Mouse (Mus musculus) intestine, postnatal 0 days (tissue): ENCODE measurements around the gene Dnajb3. TPM values are rescaled to one million over a fixed set of nuclear protein-coding genes. Genes with fewer than 3 reads are reported as not detected.
A peak's percentile ranks its signal among the peaks of the same experiment; 100 is the strongest.

ENCODE experiments used
- ATAC-seq: fragments of 200-750 bp; cut with Nextera tagmentation; 2 replicates; pipeline ENCODE4 v1.8.0; 2017; ENCODE audit warnings: mild to moderate bottlenecking, moderate TSS enrichment, moderate library complexity
- H3K27ac ChIP-seq: fragments of 300-500 bp; sonication (generic); 2 replicates; pipeline ENCODE4 v1.5.1; 2014; ENCODE audit warnings: mild to moderate bottlenecking, low read depth, low read length, moderate library complexity
- H3K27me3 ChIP-seq: fragments of 300-500 bp; sonication (generic); replicated peaks from 2 replicates; pipeline ENCODE4 v1.6.1; 2014; ENCODE audit warnings: low read length, mixed read lengths; ENCODE audit not compliant: control insufficient read depth, insufficient read depth
- H3K36me3 ChIP-seq: fragments of 300-500 bp; sonication (generic); 2 replicates; pipeline ENCODE4 v1.6.1; 2014; ENCODE audit warnings: mild to moderate bottlenecking, moderate library complexity; ENCODE audit not compliant: control insufficient read depth, insufficient read depth
- H3K4me1 ChIP-seq: fragments of 300-500 bp; sonication (generic); replicated peaks from 2 replicates; pipeline ENCODE4 v1.6.1; 2014; ENCODE audit warnings: antibody characterized with exemption, low read length, mixed read lengths; ENCODE audit not compliant: control insufficient read depth, insufficient read depth
- H3K4me2 ChIP-seq: fragments of 300-500 bp; sonication (generic); replicated peaks from 2 replicates; pipeline ENCODE4 v1.6.1; 2014; ENCODE audit warnings: low read depth, mild to moderate bottlenecking, moderate library complexity
- H3K4me3 ChIP-seq: fragments of 300-500 bp; sonication (generic); 2 replicates; pipeline ENCODE4 v1.5.1; 2014; ENCODE audit warnings: low read depth, low read length
- H3K9ac ChIP-seq: fragments of 300-500 bp; sonication (generic); 2 replicates; pipeline ENCODE4 v1.6.1; 2014; ENCODE audit warnings: mild to moderate bottlenecking, low read depth, low read length
- H3K9me3 ChIP-seq: fragments of 300-500 bp; sonication (generic); 2 replicates; pipeline ENCODE4 v1.6.1; 2016; ENCODE audit warnings: mixed run types; ENCODE audit not compliant: control insufficient read depth
- CTCF ChIP-seq: sonication (generic); IDR thresholded peaks from 2 replicates; pipeline ENCODE4 v1.5.1; 2016; ENCODE audit warnings: low read depth, mild to moderate bottlenecking, control low read depth, antibody characterized with exemption, moderate library complexity
- WGBS: fragments of 180-500 bp; shearing (Covaris S2); extraction: QIAGEN DNeasy Blood & Tissue Kit; methylation state at CpG from one replicate; pipeline ENCODE4 v1.1.7; 2014; 5-methylcytosine and 5-hydroxymethylcytosine counted together
- polyA plus RNA-seq: library from polyadenylated mRNA; unstranded; fragments of >200 nt; fragmentation: Nextera tagmentation; extraction: Ambion mirVana; gene quantifications from 2 replicates; pipeline ENCODE4 v1.2.1, GENCODE M21; 2015

Gene Dnajb3
- polyA plus RNA-seq, 1 experiment from 2014 or later = 11.5 TPM

DNA sequence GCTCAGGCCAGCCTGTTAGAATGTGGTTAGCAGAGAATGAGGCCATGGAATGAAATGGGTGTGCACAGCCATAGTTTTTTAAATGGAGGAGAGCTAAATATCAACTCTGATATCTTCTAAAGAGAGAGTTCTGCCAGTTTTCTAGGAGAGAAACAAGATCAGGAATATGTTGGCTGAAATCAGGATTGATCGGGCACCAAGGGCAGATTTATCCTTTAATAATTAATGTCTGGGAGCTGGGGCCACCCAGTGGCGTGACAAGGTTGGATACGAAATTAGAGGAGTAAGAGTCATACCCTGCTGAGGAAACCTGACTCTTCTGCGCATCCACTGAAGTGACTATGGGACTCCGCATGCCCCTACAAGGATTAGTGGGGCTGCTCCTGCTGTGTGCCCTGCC is 39.9 kb downstream of the Dnajb3 start, which contains the start of gene Ugt1a5:
TSS of gene Ugt1a5 (plus strand) at position 302 of the 400 bp plus-strand sequence.
- ATAC-seq = no peak
- Histone ChIP-seq H3K27me3 (no peaks in the 10 kb centered on the region), H3K4me3 (no peak within 1 kb of the TSS), H3K9ac (no peak within 1 kb of the TSS), H3K4me2 (no peak within 1 kb of the TSS), H3K4me1 (no peaks in the 10 kb centered on the region), H3K9me3 (no peaks in the 10 kb centered on the region; the same call in 1 of the 2 replicates), H3K36me3 (no peaks in the 10 kb centered on the region), H3K27ac (no peak within 1 kb of the TSS)
- WGBS = 78% methylated on average over 5 of the region's 5 CpGs
- no peak for TF ChIP-seq CTCF

DNA sequence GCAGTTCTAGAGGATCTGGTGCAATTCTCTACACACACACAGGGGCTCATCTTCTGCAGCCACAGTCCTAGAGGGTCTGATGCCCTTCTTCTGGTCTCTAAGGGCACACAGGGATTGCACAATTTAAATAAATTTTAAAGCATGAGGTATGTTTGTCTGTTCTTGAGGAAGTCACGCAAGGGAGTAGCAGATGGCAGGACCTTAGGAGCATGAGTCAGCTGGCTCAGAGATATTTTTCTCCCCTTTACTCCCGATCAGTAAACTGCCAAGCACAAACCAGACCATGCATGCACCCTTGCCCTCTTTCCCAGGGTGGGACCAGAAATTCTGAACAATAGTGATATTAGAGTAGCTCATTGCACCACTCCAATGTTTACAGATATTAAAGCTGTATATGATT is 47.2 kb downstream of the Dnajb3 start:
- H3K4me3 ChIP-seq = no peak overlapping the region
- TF ChIP-seq CTCF = no peak
- H3K36me3 ChIP-seq = no peaks in the 10 kb centered on the region
- H3K9ac ChIP-seq = no peak overlapping the region
- no peak overlapping the region for H3K27ac ChIP-seq
- H3K4me1 ChIP-seq = no peaks in the 10 kb centered on the region
- 24% methylated on average over 2 of the region's 2 CpGs for WGBS
- no peak overlapping the region for H3K4me2 ChIP-seq
- H3K27me3 ChIP-seq = no peaks in the 10 kb centered on the region
- ATAC-seq = peak; percentile 31
- H3K9me3 ChIP-seq = no peaks in the 10 kb centered on the region

Other genes starting within 250 kb of the Dnajb3 start
- 12.3 and 14.0 TPM in 2 replicates for gene Usp40, start 197.2 kb downstream of the Dnajb3 start, polyA plus RNA-seq
- 0.05 and 0.22 TPM in 2 replicates for gene Ugt1a10, start 150.4 kb downstream of the Dnajb3 start, polyA plus RNA-seq
- 38.4 and 50.6 TPM in 2 replicates for gene Ugt1a9, start 135.0 kb downstream of the Dnajb3 start, polyA plus RNA-seq
- 0.05 and 0.08 TPM in 2 replicates for gene Ugt1a8, start 118.0 kb downstream of the Dnajb3 start, polyA plus RNA-seq
- gene Ugt1a7c, start 110.7 kb downstream of the Dnajb3 start, polyA plus RNA-seq = 57.4 and 60.9 TPM in 2 replicates
- 0.35 and 0.58 TPM in 2 replicates for gene Ugt1a6b, start 102.5 kb downstream of the Dnajb3 start, polyA plus RNA-seq
- gene Ugt1a6a, start 71.0 kb downstream of the Dnajb3 start, polyA plus RNA-seq = 5.7 and 5.8 TPM in 2 replicates
- gene Ugt1a5, start 39.8 kb downstream of the Dnajb3 start, polyA plus RNA-seq = not detected in 2 replicates
- gene Ugt1a2, start 5.2 kb downstream of the Dnajb3 start, polyA plus RNA-seq = 0.05 and 0.16 TPM in 2 replicates
- 80.7 and 84.0 TPM in 2 replicates for gene Ugt1a1, start 6.2 kb upstream of the Dnajb3 start, polyA plus RNA-seq
- 0.29 and 0.94 TPM in 2 replicates for gene Mroh2a, start 21.2 kb upstream of the Dnajb3 start, polyA plus RNA-seq
- gene Hjurp, start 71.9 kb upstream of the Dnajb3 start, polyA plus RNA-seq = 29.1 and 30.8 TPM in 2 replicates
- not detected in 2 replicates for gene Trpm8, start 71.9 kb upstream of the Dnajb3 start, polyA plus RNA-seq
- 121 and 131 TPM in 2 replicates for gene Spp2, start 201.2 kb upstream of the Dnajb3 start, polyA plus RNA-seq